Mouse (Mus musculus): ENCODE results near the gene 4931406P16Rik.
"Not testable (repeated sequence)": the region's sequence is repeated elsewhere in the genome, so short reads cannot be mapped to it uniquely, and the experiment has no call there.

Gene 4931406P16Rik

DNA sequence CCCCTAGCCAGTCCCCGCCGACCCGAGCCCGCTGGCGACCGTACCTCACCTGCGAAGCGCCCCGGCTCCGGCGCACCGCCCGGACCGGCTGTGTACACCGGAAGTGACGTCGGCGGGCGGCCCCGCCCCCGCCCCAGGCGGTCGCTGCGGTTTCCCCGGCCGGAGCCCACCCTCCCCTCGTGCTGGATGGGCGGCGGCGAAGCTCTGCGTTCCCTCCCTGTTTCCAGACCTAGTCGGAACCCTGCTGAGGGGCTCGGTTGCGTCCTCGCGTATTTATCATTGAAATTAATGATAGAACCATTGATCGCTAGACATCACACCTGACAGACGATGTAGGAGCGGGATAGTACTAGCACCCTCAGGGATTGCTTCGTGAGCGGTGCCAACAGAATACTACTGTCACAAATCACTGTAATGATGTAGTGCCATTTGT is at the start of gene 4931406P16Rik:
Gene 4931406P16Rik, minus strand, starts transcription at position 109 of the 433 bp plus-strand sequence.
- DNase-seq (ENCODE audit: extremely low read depth, low read depth, low spot score) = no peak

DNA sequence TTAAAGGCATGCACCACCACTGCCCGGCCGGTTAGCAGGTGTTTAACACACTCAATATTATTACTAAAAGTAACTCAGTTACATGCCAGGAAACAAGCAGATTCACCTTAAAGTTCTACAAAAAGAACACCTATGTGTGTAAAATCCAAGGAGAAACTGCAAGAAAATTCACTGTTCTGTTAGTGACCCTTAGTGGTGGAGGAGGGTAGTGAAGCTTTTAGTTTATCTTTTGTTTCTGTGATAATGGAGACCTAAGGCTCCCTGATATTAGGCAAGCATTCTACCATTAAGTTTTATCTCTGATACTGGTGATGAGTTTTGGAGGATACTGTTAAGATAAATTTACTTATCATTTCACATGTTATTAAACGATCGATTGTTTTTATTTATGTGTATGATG is 42.3 kb upstream of the 4931406P16Rik start:
- DNase-seq (ENCODE audit: extremely low read depth, low read depth, low spot score) = no peak

GRCm38 (mm10) chr7:34351997-34352396 is 38.6 kb upstream of the 4931406P16Rik start:
- no peak for DNase-seq (ENCODE audit: extremely low read depth, low read depth, low spot score)

- DNase-seq (ENCODE audit: extremely low read depth, low read depth, low spot score) = no peak
Observed at GRCm38 (mm10) chr7:34350166-34350565, 36.8 kb upstream of the 4931406P16Rik start.

GRCm38 (mm10) chr7:34348011-34348410 is 34.7 kb upstream of the 4931406P16Rik start:
- no peak for DNase-seq (ENCODE audit: extremely low read depth, low read depth, low spot score)

DNA sequence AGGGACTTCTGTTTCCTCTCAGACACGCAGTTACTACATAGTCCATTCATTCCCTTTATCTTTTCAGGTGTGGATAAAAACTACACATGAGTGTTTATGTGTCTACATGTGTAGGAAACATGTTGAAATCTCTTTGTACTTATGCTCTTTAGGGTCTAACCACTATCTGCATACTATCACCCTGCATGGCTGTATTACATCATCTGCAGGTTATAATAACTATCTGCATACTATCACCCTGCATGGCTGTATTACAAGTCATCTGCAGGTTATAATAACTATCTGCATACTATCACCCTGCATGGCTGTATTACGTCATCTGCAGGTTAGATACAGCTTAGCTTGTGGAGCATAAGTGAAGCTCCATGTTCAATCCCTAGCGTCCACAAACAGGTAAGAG is 33.7 kb upstream of the 4931406P16Rik start:
- DNase-seq (ENCODE audit: extremely low read depth, low read depth, low spot score) = no peak

- DNase-seq (ENCODE audit: extremely low read depth, low read depth, low spot score) = no peak
Observed at GRCm38 (mm10) chr7:34346505-34346904, 33.2 kb upstream of the 4931406P16Rik start.

GRCm38 (mm10) chr7:34342040-34342793 is 28.9 kb upstream of the 4931406P16Rik start:
- DNase-seq (ENCODE audit: extremely low read depth, low read depth, low spot score) = peak; percentile 23

- DNase-seq (ENCODE audit: extremely low read depth, low read depth, low spot score) = no peak
Observed at GRCm38 (mm10) chr7:34340841-34341240, 27.5 kb upstream of the 4931406P16Rik start.

DNA sequence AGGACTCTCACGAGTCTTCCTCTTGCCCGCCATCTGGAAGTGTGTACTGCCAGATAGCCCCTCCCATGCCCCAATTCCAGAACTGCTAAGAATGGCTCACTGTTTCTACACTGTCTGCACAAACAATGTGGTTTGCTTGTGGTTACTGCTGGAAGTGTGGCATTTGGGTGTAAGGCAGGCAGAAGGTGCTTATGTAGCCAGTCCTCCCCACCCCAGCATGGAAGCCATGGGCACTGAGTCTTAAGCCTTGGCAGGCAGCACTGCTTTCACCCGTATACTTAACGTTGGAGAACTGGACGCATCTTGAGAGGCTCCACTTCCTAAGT is 25.8 kb upstream of the 4931406P16Rik start:
- DNase-seq (ENCODE audit: extremely low read depth, low read depth, low spot score) = no peak

DNA sequence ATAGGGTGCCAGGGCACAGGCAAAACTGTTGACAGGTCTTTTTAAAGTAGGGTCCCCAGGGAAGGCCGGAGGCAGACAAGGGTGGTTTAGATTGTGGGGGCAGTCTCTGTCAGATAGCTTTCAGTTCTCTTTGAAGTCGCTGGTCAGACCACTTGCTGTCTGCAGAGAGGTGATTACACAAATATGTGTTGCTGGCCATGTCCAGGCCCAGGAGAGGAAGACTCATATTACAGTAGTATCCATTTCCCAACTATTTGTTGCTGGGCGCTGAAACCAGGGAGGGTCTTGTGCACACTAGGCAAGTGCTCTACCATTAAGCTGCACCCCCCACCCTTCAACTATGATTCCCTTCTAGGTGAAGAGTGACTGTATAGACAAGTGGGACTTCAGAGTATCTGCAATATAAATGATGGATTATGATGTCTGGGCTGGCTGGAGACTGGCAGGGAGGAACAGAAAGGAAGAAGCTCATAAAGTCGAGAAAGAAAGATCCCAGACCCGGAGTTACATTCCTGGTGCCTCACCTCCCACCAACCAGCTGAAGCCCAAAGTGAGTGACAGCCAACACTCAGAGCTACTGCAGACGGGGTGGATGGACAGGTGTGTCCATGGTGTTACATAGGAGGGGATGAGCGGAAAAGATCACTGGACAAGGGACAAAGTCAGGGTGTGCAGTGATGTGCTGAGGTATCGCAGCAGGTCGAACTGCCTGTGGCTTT is 25.3 kb upstream of the 4931406P16Rik start:
- DNase-seq (ENCODE audit: extremely low read depth, low read depth, low spot score) = no peak

DNA sequence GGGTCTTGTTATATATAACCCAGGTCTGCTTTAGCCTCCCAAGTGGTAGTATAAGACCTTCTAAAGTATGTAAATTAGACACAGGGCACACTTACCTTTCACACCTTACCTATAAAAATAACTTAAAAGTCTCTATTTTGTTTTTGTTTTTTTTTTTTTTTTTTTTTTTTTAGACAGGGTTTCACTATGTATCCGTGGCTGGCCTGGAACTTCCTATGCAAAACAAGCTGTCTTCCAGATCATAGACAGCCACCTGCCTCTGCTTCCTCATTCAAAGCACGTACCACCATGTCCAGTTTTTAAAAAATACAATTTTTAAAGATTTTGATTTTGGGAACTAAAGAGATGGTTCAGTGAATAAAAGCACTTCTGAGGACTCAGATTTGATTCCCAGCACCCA is 23.9 kb upstream of the 4931406P16Rik start:
- DNase-seq (ENCODE audit: extremely low read depth, low read depth, low spot score) = no peak

DNA sequence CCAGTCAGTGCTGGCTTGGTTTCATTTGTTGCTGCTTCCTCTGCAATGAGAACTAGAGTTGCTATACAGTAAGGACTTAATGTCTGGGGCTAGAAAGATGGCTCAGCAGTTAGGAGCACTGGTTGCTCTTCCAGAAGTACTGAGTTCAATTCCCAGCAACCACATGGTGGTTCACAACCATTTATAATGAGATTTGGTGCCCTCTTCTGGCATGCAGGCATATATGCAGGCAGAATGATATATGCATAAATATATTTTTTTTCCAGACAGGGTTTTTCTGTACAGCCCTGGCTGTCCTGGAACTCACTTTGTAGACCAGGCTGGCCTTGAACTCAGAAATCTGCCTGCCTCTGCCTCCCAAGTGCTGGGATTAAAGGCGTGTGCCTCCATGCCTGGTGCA is 23.2 kb upstream of the 4931406P16Rik start:
- not testable (repeated sequence) for DNase-seq (ENCODE audit: extremely low read depth, low read depth, low spot score)

DNA sequence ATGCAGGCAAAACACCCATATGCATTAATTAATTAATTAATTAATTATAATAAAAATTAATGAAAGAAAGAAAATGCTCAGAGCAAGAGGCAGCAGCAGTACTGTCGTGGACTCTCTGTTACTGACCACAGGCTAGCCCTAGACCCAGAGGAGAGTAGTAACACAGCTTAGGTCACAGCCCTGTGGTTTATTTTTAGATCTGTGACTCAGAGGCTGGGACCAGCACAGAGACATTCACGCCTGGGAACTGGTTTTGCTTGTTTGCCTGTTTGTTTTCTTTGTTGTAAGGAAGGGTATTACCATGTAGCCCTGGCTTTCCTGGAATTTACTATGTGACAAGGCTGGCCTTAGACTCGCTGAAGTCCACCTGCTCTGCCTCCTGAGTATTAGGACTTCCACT is 14.1 kb upstream of the 4931406P16Rik start:
- peak; percentile 39 for DNase-seq (ENCODE audit: extremely low read depth, low read depth, low spot score)

DNA sequence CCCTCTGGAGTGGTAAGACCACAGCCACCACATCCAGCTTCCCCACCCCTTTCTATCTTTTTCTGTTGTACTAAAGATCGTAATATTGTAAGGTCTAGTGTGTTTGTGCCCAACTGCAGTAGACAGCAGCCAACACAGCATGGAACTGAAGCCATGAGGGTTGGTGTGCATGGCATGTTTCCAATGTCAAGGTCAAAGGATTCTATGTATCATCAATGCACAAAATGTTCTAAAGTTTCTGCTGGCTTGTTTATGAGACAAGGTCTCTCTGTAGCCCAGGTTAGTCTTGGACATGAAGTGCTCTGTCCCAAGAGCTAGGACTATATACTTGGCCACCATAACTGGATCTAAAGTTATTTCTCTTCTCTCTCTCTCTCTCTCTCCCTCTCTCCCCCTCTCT is 11.5 kb upstream of the 4931406P16Rik start:
- DNase-seq (ENCODE audit: extremely low read depth, low read depth, low spot score) = no peak

- no peak for DNase-seq (ENCODE audit: extremely low read depth, low read depth, low spot score)
Observed at GRCm38 (mm10) chr7:34324005-34324404, 10.7 kb upstream of the 4931406P16Rik start.

DNA sequence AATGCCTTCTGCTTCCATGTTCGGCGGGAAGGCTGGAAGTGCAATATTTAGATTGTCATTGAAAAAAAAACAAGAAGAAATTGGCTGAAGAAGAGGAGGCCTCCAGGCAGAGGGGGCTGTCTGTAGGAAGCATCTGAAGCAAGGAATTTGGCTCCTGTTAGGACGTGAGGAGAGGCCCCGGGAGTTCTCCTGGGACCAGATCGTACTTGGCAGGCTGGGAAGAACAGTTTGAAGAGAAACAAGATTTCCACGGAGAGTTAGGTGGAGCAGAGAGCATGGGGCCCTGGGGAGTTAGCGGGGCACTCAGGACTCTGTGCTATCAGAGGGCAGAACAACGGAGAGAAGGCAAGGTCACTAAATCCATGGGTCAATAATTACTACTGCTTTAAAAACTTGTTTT is 10.0 kb upstream of the 4931406P16Rik start:
- peak; percentile 28 for DNase-seq (ENCODE audit: extremely low read depth, low read depth, low spot score)

GRCm38 (mm10) chr7:34321958-34322357 is 8.6 kb upstream of the 4931406P16Rik start:
- DNase-seq (ENCODE audit: extremely low read depth, low read depth, low spot score) = no peak

- no peak for DNase-seq (ENCODE audit: extremely low read depth, low read depth, low spot score)
Observed at GRCm38 (mm10) chr7:34321119-34321518, 7.8 kb upstream of the 4931406P16Rik start.

DNA sequence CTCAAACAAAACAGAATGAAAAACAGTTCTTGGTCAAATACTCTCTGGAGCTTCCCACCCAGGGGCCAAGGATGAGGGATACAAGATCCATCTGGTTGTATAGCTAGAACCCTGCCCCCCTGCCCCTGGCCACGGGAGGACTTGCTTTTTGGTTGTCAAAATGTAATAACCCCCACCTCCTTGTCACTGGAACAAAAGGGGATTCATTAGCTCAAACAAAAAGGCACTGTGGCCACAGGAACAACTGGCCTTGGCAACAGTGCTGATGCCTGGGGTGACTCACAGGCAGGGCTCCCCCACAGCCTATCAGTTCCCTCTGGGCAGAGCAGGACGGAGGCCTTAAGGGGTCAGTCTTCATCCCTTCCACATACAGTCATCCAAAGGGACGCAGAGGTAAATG is 6.6 kb upstream of the 4931406P16Rik start:
- no peak for DNase-seq (ENCODE audit: extremely low read depth, low read depth, low spot score)

- DNase-seq (ENCODE audit: extremely low read depth, low read depth, low spot score) = no peak
Observed at GRCm38 (mm10) chr7:34319123-34319522, 5.8 kb upstream of the 4931406P16Rik start.

- no peak for DNase-seq (ENCODE audit: extremely low read depth, low read depth, low spot score)
Observed at GRCm38 (mm10) chr7:34317901-34318476, 4.6 kb upstream of the 4931406P16Rik start.
